Mouse (Mus musculus) neural tube, embryonic 15.5 days (tissue): ENCODE data around the gene H3f3b. TPM values are rescaled to one million over a fixed set of nuclear protein-coding genes. Genes with fewer than 3 reads are reported as not detected.

Experiments used
- ATAC-seq: fragments of 200-750 bp; cut with Nextera tagmentation; 2 replicates; pipeline ENCODE4 v1.8.0; 2017; ENCODE audit warnings: mild to moderate bottlenecking, moderate TSS enrichment, moderate library complexity; ENCODE audit not compliant: low FRiP score
- H3K27ac ChIP-seq: fragments of 300-500 bp; sonication (generic); replicated peaks from 2 replicates; pipeline ENCODE4 v1.5.1; 2015; ENCODE audit warnings: mild to moderate bottlenecking, inconsistent platforms
- H3K27me3 ChIP-seq: fragments of 300-500 bp; sonication (generic); replicated peaks from 2 replicates; pipeline ENCODE4 v1.6.1; 2015; ENCODE audit warnings: inconsistent platforms
- H3K36me3 ChIP-seq: fragments of 300-500 bp; sonication (generic); 2 replicates; pipeline ENCODE4 v1.6.1; 2015; ENCODE audit warnings: inconsistent platforms
- H3K4me1 ChIP-seq: fragments of 300-500 bp; sonication (generic); 2 replicates; pipeline ENCODE4 v1.6.1; 2015; ENCODE audit warnings: inconsistent platforms
- H3K4me2 ChIP-seq: fragments of 300-500 bp; sonication (generic); 2 replicates; pipeline ENCODE4 v1.6.1; 2015; ENCODE audit warnings: inconsistent platforms, mild to moderate bottlenecking, moderate library complexity
- H3K4me3 ChIP-seq: fragments of 300-500 bp; sonication (generic); replicated peaks from 2 replicates; pipeline ENCODE4 v1.5.1; 2015; ENCODE audit warnings: mild to moderate bottlenecking, inconsistent platforms
- H3K9ac ChIP-seq: fragments of 300-500 bp; sonication (generic); replicated peaks from 2 replicates; pipeline ENCODE4 v1.6.1; 2015; ENCODE audit warnings: mild to moderate bottlenecking, inconsistent platforms
- H3K9me3 ChIP-seq: fragments of 300-500 bp; sonication (generic); replicated peaks from 2 replicates; pipeline ENCODE4 v1.6.1; 2016; ENCODE audit warnings: inconsistent platforms
- WGBS: fragments of 180-500 bp; shearing (Covaris S2); methylation state at CpG from one replicate; pipeline ENCODE4 v1.1.7; 2015; ENCODE audit warnings: mixed read lengths; 5-methylcytosine and 5-hydroxymethylcytosine counted together
- polyA plus RNA-seq: library from polyadenylated mRNA; unstranded; fragments of >200 nt; fragmentation: Nextera tagmentation; extraction: Ambion mirVana; gene quantifications from 2 replicates; pipeline ENCODE4 v1.2.1, GENCODE M21; 2015

Gene H3f3b
- polyA plus RNA-seq, 1 experiment from 2014 or later: 1,502 TPM

GRCm38 (mm10) chr11:116005701-116006419 is 21.9 kb downstream of the H3f3b start:
- peak overlapping the region; percentile 70 for H3K4me2 ChIP-seq
- 76% methylated on average over 9 of the region's 9 CpGs for WGBS
- 0 out of 2 replicates have a peak, but pooled peaks have one; percentile 4 for ATAC-seq

GRCm38 (mm10) chr11:116004840-116005700 is 22.7 kb downstream of the H3f3b start:
- peak; percentile 50 for ATAC-seq
- WGBS: 6% methylated on average over 54 of the region's 54 CpGs
- Histone ChIP-seq H3K4me3 (peak overlapping the region; percentile 35), H3K36me3 (peaks cover 13% of the 10 kb centered on the region; the same call in 1 of the 2 replicates), H3K4me2 (peak overlapping the region; percentile 70), H3K9me3 (no peaks in the 10 kb centered on the region), H3K9ac (peak overlapping the region; percentile 44), H3K4me1 (peaks cover 11% of the 10 kb centered on the region), H3K27me3 (no peaks in the 10 kb centered on the region), H3K27ac (peak overlapping the region; percentile 58)

More at GRCm38 (mm10) chr11:116005701-116006419, 21.9 kb downstream of the H3f3b start:
- H3K27me3 ChIP-seq: no peaks in the 10 kb centered on the region
- peak overlapping the region; percentile 44; the same call in 1 of the 2 replicates for H3K9ac ChIP-seq
- H3K4me1 ChIP-seq: peaks cover 15% of the 10 kb centered on the region
- no peak overlapping the region for H3K27ac ChIP-seq
- peaks cover 13% of the 10 kb centered on the region; the same call in 1 of the 2 replicates for H3K36me3 ChIP-seq
- H3K4me3 ChIP-seq: no peak overlapping the region
- H3K9me3 ChIP-seq: no peaks in the 10 kb centered on the region

GRCm38 (mm10) chr11:116004186-116004823 is 23.5 kb downstream of the H3f3b start:
- Histone ChIP-seq H3K9me3 (no peaks in the 10 kb centered on the region), H3K27me3 (no peaks in the 10 kb centered on the region), H3K4me1 (peaks cover 14% of the 10 kb centered on the region), H3K4me3 (peak overlapping the region; percentile 35), H3K4me2 (peak overlapping the region; percentile 70), H3K27ac (peak overlapping the region; percentile 58), H3K36me3 (peaks cover 10% of the 10 kb centered on the region; the same call in 1 of the 2 replicates), H3K9ac (peak overlapping the region; percentile 44)
- no peak for ATAC-seq
- 30% methylated on average over 8 of the region's 8 CpGs for WGBS

GRCm38 (mm10) chr11:116002894-116003293 is 24.9 kb downstream of the H3f3b start:
- Histone ChIP-seq H3K36me3 (no peaks in the 10 kb centered on the region), H3K4me3 (no peak overlapping the region), H3K4me2 (no peak overlapping the region), H3K27me3 (no peaks in the 10 kb centered on the region), H3K9me3 (no peaks in the 10 kb centered on the region), H3K27ac (no peak overlapping the region), H3K9ac (no peak overlapping the region), H3K4me1 (peaks cover 14% of the 10 kb centered on the region)
- ATAC-seq: no peak
- WGBS: 91% methylated on average over 3 of the region's 3 CpGs

GRCm38 (mm10) chr11:116001725-116002124 is 26.0 kb downstream of the H3f3b start:
- Histone ChIP-seq H3K27me3 (no peaks in the 10 kb centered on the region), H3K9me3 (no peaks in the 10 kb centered on the region), H3K4me2 (no peak overlapping the region), H3K27ac (no peak overlapping the region), H3K36me3 (no peaks in the 10 kb centered on the region), H3K4me3 (no peak overlapping the region), H3K4me1 (peaks cover 14% of the 10 kb centered on the region), H3K9ac (no peak overlapping the region)
- WGBS: 78% methylated on average over 6 of the region's 6 CpGs
- no peak for ATAC-seq

GRCm38 (mm10) chr11:116000607-116001006 is 27.2 kb downstream of the H3f3b start:
- ATAC-seq: no peak
- WGBS: 48% methylated on average over 10 of the region's 10 CpGs
- Histone ChIP-seq H3K4me3 (no peak overlapping the region), H3K27me3 (no peaks in the 10 kb centered on the region), H3K9ac (no peak overlapping the region), H3K9me3 (no peaks in the 10 kb centered on the region), H3K4me2 (no peak overlapping the region), H3K36me3 (no peaks in the 10 kb centered on the region), H3K27ac (no peak overlapping the region), H3K4me1 (peaks cover 14% of the 10 kb centered on the region)

GRCm38 (mm10) chr11:115999538-116000143 is 28.1 kb downstream of the H3f3b start:
- no peak for ATAC-seq
- no peak overlapping the region for H3K9ac ChIP-seq
- H3K4me1 ChIP-seq: peaks cover 5% of the 10 kb centered on the region
- H3K36me3 ChIP-seq: no peaks in the 10 kb centered on the region
- no peaks in the 10 kb centered on the region for H3K9me3 ChIP-seq
- H3K4me3 ChIP-seq: no peak overlapping the region
- no peak overlapping the region for H3K27ac ChIP-seq
- WGBS: 17% methylated on average over 14 of the region's 14 CpGs
- H3K27me3 ChIP-seq: no peaks in the 10 kb centered on the region
- H3K4me2 ChIP-seq: peak overlapping the region; percentile 33

GRCm38 (mm10) chr11:115999027-115999426 is 28.7 kb downstream of the H3f3b start:
- Histone ChIP-seq H3K4me3 (no peak overlapping the region), H3K9ac (no peak overlapping the region), H3K27ac (no peak overlapping the region), H3K27me3 (no peaks in the 10 kb centered on the region), H3K9me3 (no peaks in the 10 kb centered on the region), H3K4me2 (no peak overlapping the region), H3K4me1 (peaks cover 3% of the 10 kb centered on the region; the same call in 1 of the 2 replicates), H3K36me3 (no peaks in the 10 kb centered on the region)
- ATAC-seq: no peak
- WGBS: 83% methylated on average over 7 of the region's 7 CpGs

GRCm38 (mm10) chr11:115997662-115998061 is 30.1 kb downstream of the H3f3b start:
- no peak overlapping the region for H3K27ac ChIP-seq
- no peak overlapping the region for H3K9ac ChIP-seq
- peaks cover 3% of the 10 kb centered on the region; the same call in 1 of the 2 replicates for H3K4me1 ChIP-seq
- H3K9me3 ChIP-seq: no peaks in the 10 kb centered on the region
- no peaks in the 10 kb centered on the region for H3K27me3 ChIP-seq
- H3K36me3 ChIP-seq: no peaks in the 10 kb centered on the region
- WGBS: 67% methylated on average over 5 of the region's 5 CpGs
- no peak overlapping the region for H3K4me2 ChIP-seq
- ATAC-seq: no peak
- no peak overlapping the region for H3K4me3 ChIP-seq

GRCm38 (mm10) chr11:115997047-115997446 is 30.7 kb downstream of the H3f3b start:
- Histone ChIP-seq H3K27me3 (no peaks in the 10 kb centered on the region), H3K36me3 (no peaks in the 10 kb centered on the region), H3K9ac (no peak overlapping the region), H3K4me1 (peaks cover 3% of the 10 kb centered on the region; the same call in 1 of the 2 replicates), H3K4me2 (no peak overlapping the region), H3K27ac (no peak overlapping the region), H3K4me3 (no peak overlapping the region), H3K9me3 (no peaks in the 10 kb centered on the region)
- no peak for ATAC-seq
- WGBS: 77% methylated on average over 4 of the region's 4 CpGs

- no peak overlapping the region for H3K27ac ChIP-seq
- no peak overlapping the region for H3K4me3 ChIP-seq
- H3K27me3 ChIP-seq: no peaks in the 10 kb centered on the region
- H3K9me3 ChIP-seq: no peaks in the 10 kb centered on the region
- 95% methylated on average over 3 of the region's 3 CpGs for WGBS
- no peak overlapping the region for H3K4me2 ChIP-seq
- no peaks in the 10 kb centered on the region for H3K36me3 ChIP-seq
- H3K4me1 ChIP-seq: peaks cover 3% of the 10 kb centered on the region; the same call in 1 of the 2 replicates
- no peak for ATAC-seq
- H3K9ac ChIP-seq: no peak overlapping the region
These were observed 32.5 kb downstream of the H3f3b start for GRCm38 (mm10) chr11:115995256-115995655.
